Mouse (Mus musculus): ENCODE results near the gene Gm29644.
"Not testable (repeated sequence)": the region's sequence is repeated elsewhere in the genome, so short reads cannot be mapped to it uniquely, and the experiment has no call there.

The Gm29644 gene

GRCm38 (mm10) chrY:70303187-70303586, at the start of gene Gm29644, which contains the start of gene Gm29423:
Gene Gm29644, minus strand, starts transcription at chrY:70303343.
Gene Gm29423, minus strand, starts transcription at chrY:70303287.
- DNase-seq (ENCODE audit: low spot score), result not testable (repeated sequence)

DNA sequence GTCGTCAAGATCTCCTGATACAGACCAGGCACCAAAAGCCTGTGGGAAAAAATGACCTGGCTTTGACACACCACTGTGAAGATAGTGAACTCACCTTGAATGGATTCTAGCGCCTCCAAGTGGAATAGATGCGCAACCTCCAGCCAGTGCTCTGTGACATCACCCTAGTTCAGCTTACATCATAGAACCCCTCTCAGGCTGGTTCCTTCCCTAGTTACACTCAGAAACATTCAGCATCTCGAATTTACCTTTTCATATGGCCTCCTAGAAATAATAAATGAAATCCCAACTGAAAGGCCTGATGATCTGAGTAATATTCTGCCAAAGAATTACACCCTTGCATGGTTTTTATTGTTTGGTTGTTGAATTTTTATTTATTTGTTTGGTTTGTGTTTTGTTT, 29.6 kb downstream of the Gm29644 start, which contains the start of gene Gm21118:
Gm21118 (minus strand) TSS at position 101 of the 400 bp plus-strand sequence.
- not testable (repeated sequence) for DNase-seq (ENCODE audit: low spot score)

All from ovary, postnatal 10 days (tissue).